Mouse (Mus musculus) lung, postnatal 0 days (tissue): Measurements from ENCODE around the gene Kctd2.

Experiments used
- CTCF ChIP-seq: IDR thresholded peaks from 2 replicates; pipeline ENCODE4 v1.5.1; 2016; ENCODE audit warnings: antibody characterized with exemption, mild to moderate bottlenecking
- EP300 ChIP-seq: IDR thresholded peaks from 2 replicates; pipeline ENCODE4 v1.6.1; 2016; ENCODE audit warnings: antibody characterized with exemption, mild to moderate bottlenecking, control low read depth

DNA sequence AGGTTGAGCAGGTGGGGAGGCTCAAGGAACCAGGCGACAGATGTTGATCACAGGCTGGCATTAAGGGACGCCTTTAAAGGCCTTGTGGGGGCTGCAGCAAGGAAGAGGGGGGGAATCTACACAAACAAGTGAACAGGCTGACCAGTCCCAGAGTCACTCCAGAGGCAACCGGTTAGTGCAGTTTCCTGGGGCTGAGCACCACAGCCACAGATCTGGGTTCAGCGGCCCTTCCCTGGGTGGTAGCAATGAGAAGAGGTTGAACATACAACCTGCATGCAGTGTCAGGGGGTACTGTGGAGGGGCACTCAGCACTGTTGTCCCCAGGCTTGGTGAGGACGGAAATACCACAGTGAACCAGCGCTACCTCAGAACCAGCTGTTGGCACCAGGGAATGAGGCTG is 13.4 kb downstream of the Kctd2 start:
- no peak for TF ChIP-seq CTCF
- no peak for TF ChIP-seq EP300
